Mouse (Mus musculus): ENCODE measurements around the gene Pga5.

Gene Pga5

GRCm38 (mm10) chr19:10677915-10678771 is at the start of gene Pga5:
Pga5 (minus strand) TSS chr19:10678071.
- peak; percentile 75 to 90 for DNase-seq

GRCm38 (mm10) chr19:10724629-10725363 is 46.9 kb upstream of the Pga5 start:
- DNase-seq, result no peak

GRCm38 (mm10) chr19:10723649-10724048 is 45.8 kb upstream of the Pga5 start:
- DNase-seq, result no peak

GRCm38 (mm10) chr19:10723084-10723483 is 45.2 kb upstream of the Pga5 start:
- no peak for DNase-seq

- DNase-seq, result no peak
These were observed 43.2 kb upstream of the Pga5 start for GRCm38 (mm10) chr19:10721064-10721463.

GRCm38 (mm10) chr19:10720524-10720923 is 42.7 kb upstream of the Pga5 start:
- DNase-seq, result no peak

- no peak for DNase-seq
These were observed 41.9 kb upstream of the Pga5 start for GRCm38 (mm10) chr19:10719751-10720150.

GRCm38 (mm10) chr19:10718251-10718775 is 40.4 kb upstream of the Pga5 start:
- no peak for DNase-seq

- no peak for DNase-seq
These were observed 37.6 kb upstream of the Pga5 start for GRCm38 (mm10) chr19:10715476-10715875.

- peak in 1 of 2 experiments; percentile 66 for DNase-seq
These were observed 37.0 kb upstream of the Pga5 start for GRCm38 (mm10) chr19:10714682-10715475.

- DNase-seq, result no peak
These were observed 36.3 kb upstream of the Pga5 start for GRCm38 (mm10) chr19:10714168-10714567.

GRCm38 (mm10) chr19:10713551-10713950 is 35.7 kb upstream of the Pga5 start:
- no peak for DNase-seq

- no peak for DNase-seq
These were observed 34.8 kb upstream of the Pga5 start for GRCm38 (mm10) chr19:10712646-10713045.

- no peak for DNase-seq
These were observed 34.3 kb upstream of the Pga5 start for GRCm38 (mm10) chr19:10712194-10712593.

- DNase-seq, result no peak
These were observed 32.9 kb upstream of the Pga5 start for GRCm38 (mm10) chr19:10710751-10711150.

- DNase-seq, result peak; percentile 67 to 75
These were observed 32.2 kb upstream of the Pga5 start for GRCm38 (mm10) chr19:10710088-10710511.

GRCm38 (mm10) chr19:10709360-10710087 is 31.7 kb upstream of the Pga5 start:
- DNase-seq, result peak; percentile 94 to 98

GRCm38 (mm10) chr19:10708900-10709299 is 31.0 kb upstream of the Pga5 start:
- no peak for DNase-seq

GRCm38 (mm10) chr19:10707881-10708280 is 30.0 kb upstream of the Pga5 start:
- DNase-seq, result no peak

GRCm38 (mm10) chr19:10707087-10707875 is 29.4 kb upstream of the Pga5 start:
- no peak for DNase-seq

- no peak for DNase-seq
These were observed 25.6 kb upstream of the Pga5 start for GRCm38 (mm10) chr19:10703470-10703869.
